Mouse (Mus musculus) megakaryocyte-erythroid progenitor cell, adult 5 weeks (primary cell): Measurements from ENCODE around the gene Susd2. TPM values are rescaled to one million over a fixed set of nuclear protein-coding genes. Genes with fewer than 3 reads are reported as not detected.

Experiments used
- polyA plus RNA-seq: library from polyadenylated mRNA; stranded (reverse); fragments of >175 nt; gene quantifications from 2 replicates; pipeline ENCODE4 v1.2.3, GENCODE M21; 2012

The Susd2 gene
- 0.68 and 1.6 TPM in 2 replicates for polyA plus RNA-seq

DNA sequence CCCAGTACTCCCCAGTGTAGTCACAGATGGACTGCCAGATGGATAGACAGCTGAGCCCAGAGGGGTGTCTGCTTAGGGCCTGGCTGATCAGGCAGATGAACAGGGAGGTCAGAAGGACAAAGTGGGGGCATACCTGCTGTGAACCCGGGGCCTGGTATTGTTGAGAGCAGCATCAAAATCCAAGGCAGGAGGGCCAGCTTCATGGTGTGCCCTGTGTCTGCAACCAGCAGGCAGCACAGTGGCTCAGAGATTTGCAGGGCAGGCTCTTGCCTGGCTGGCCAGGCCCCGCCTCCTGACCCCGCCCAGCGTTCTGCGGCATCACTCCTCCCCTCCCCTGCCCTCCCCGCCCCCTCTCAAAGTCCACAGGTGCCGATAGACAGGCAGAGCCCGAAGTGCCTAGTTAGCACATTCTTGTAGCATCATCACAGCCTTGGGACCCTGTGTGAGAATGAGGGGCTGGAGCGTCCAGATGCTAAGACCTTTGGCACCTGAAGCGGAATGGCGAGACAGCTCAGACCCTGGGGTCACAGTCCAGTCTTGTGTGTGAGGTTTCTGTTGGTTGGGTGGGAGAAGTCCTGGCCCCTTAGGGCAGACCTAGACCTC lies at the start of gene Susd2:
Susd2 (minus strand) TSS at position 268 of the 603 bp plus-strand sequence.

DNA sequence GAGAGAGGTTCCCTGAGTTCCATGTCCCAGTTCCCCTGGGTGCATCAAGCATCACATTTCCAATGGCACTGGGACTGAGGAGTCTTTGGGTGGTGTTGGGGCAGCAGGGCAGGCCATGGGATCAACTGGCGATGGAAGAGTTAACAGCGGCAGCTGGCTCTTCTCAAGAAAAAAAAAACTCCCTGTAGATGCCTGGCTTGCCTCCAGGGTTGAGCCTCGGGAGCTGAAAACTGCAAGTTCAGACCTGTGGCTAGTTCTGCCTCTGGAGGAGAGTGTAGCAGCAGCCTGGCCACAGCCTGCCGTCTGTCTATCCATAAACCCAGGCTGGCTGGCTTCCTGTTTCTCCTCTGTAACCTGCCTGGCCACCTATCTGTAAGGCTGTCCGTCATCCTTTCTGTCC lies 54.7 kb downstream of the Susd2 start, which contains the start of gene Ggt5:
Ggt5 (plus strand) TSS at position 212 of the 400 bp plus-strand sequence.

Other genes starting within 250 kb of the Susd2 start
- gene Upb1, start 242.9 kb downstream of the Susd2 start, polyA plus RNA-seq = 0.35 and 0.75 TPM in 2 replicates
- gene Snrpd3, start 126.5 kb downstream of the Susd2 start, polyA plus RNA-seq = 27.9 and 31.9 TPM in 2 replicates
- 8.0 and 9.2 TPM in 2 replicates for gene Gucd1, start 126.0 kb downstream of the Susd2 start, polyA plus RNA-seq
- 0.02 TPM in 1 of 2 replicates, not detected in the other for gene Lrrc75b, start 83.7 kb downstream of the Susd2 start, polyA plus RNA-seq
- gene Ggt1, start 82.4 kb downstream of the Susd2 start, polyA plus RNA-seq = 1.2 and 1.8 TPM in 2 replicates
- 9.1 and 11.3 TPM in 2 replicates for gene Ggt5, start 54.7 kb downstream of the Susd2 start, polyA plus RNA-seq
- 95.9 and 105 TPM in 2 replicates for gene Cabin1, start 120.3 kb upstream of the Susd2 start, polyA plus RNA-seq
- gene Ddt, start 129.4 kb upstream of the Susd2 start, polyA plus RNA-seq = 95.8 and 97.5 TPM in 2 replicates
- not detected in 2 replicates for gene Gm20441, start 136.9 kb upstream of the Susd2 start, polyA plus RNA-seq
- 4.0 and 4.4 TPM in 2 replicates for gene Gstt3, start 137.4 kb upstream of the Susd2 start, polyA plus RNA-seq
- gene Gstt1, start 154.6 kb upstream of the Susd2 start, polyA plus RNA-seq = 0.38 and 0.93 TPM in 2 replicates
- not detected in 2 replicates for gene Gstt4, start 178.5 kb upstream of the Susd2 start, polyA plus RNA-seq
- 7.5 and 8.4 TPM in 2 replicates for gene Gstt2, start 193.4 kb upstream of the Susd2 start, polyA plus RNA-seq
- gene Mif, start 216.2 kb upstream of the Susd2 start, polyA plus RNA-seq = 2,192 and 2,368 TPM in 2 replicates
- 9.1 and 10.6 TPM in 2 replicates for gene Derl3, start 249.4 kb upstream of the Susd2 start, polyA plus RNA-seq